Mouse (Mus musculus) kidney, postnatal 25 days (tissue): ENCODE results near the gene Gm10670.
"Not testable (repeated sequence)": the region's sequence is repeated elsewhere in the genome, so short reads cannot be mapped to it uniquely, and the experiment has no call there.

Experiments used
- DNase-seq, 2 experiments: peaks; one replicate each; pipeline ENCODE4 v3.0.0; 2021; ENCODE audit warnings: mixed read lengths in 2 of 2

Gm10670 gene

DNA sequence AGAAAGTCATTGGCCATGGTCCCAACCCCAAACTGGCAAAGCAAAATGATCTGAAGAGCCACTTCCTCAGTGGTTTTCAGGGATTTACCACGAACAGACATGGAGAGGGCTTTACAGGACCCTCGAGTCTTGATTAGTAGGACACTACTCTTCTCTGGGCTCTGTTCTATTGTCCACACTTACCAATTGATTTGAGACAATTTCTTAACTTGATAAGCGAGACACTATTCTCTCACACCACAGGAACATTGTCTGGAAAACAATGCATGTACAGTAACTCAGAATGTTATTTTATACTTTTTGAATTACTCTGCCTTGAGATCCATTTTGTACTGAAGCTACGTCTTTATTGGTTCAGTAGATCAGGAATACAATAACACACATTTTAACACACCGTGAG lies at the start of gene Gm10670:
Gene Gm10670, minus strand, starts transcription at position 101 of the 400 bp plus-strand sequence.
- not testable (repeated sequence) for DNase-seq

- DNase-seq, result not testable (repeated sequence)
Measured at GRCm38 (mm10) chr7:20510434-20510833, 35.7 kb upstream of the Gm10670 start, which contains the start of gene Vmn1r103. TSS of gene Vmn1r103 (minus strand) at chr7:20510534.

GRCm38 (mm10) chr7:20442493-20442892 lies 32.2 kb downstream of the Gm10670 start, which contains the start of gene Vmn1r101:
TSS of gene Vmn1r101 (minus strand) at chr7:20442593.
- not testable (repeated sequence) for DNase-seq
